Comparison of ENCODE assay signal across 19 mouse cellular contexts in genomic region chr12:112378482-112379243, GRCm38 (mm10).
DNase-seq lines count a peak whose midpoint lies in the region; ATAC-seq and TF ChIP-seq lines count a peak whose summit lies in the region.
"Had no signal": no experiment of that assay in that cellular context is flagged by ENCODE, and none has a peak within 500 bp of the region (broad histone marks: within the 10 kb centered on the region; RNA-seq: fewer than 3 reads in every experiment).

No protein-coding gene starts in this region.

- peaks cover 80% of the 10 kb centered on the region for H3K27me3 ChIP-seq in midbrain, embryonic 10.5 days (ENCODE audit: low read depth, poor library complexity, severe bottlenecking)
- H3K27me3 ChIP-seq in midbrain, postnatal 0 days (ENCODE audit: insufficient read depth, low read length), result no peaks in the 10 kb centered on the region
- 0 out of 2 replicates have a peak, but pooled peaks cover 3% of the 10 kb centered on the region for H3K27me3 ChIP-seq in forebrain, embryonic 13.5 days
- H3K27me3 ChIP-seq in hindbrain, embryonic 14.5 days (ENCODE audit: control insufficient read depth, insufficient read depth, low read length), result no peaks in the 10 kb centered on the region
- H3K27me3 ChIP-seq in midbrain, embryonic 16.5 days (ENCODE audit: control insufficient read depth, insufficient read depth, low read depth, low read length), result no peaks in the 10 kb centered on the region
- H3K27me3 ChIP-seq: lung, embryonic 15.5 days had no signal

- ATAC-seq in midbrain, postnatal 0 days (ENCODE audit: low FRiP score), result no peak
- ATAC-seq in forebrain, embryonic 13.5 days, result peak; percentile 70; the same call in 1 of the 2 replicates
- 0 out of 2 replicates have a peak, but pooled peaks have one; percentile 40 for ATAC-seq in hindbrain, embryonic 14.5 days (ENCODE audit: low FRiP score)
- 0 out of 2 replicates have a peak, but pooled peaks have one; percentile 15 for ATAC-seq in midbrain, embryonic 16.5 days

- no peaks in the 10 kb centered on the region for H3K9me3 ChIP-seq in midbrain, embryonic 10.5 days (replicated peaks)
- no peaks in the 10 kb centered on the region for H3K9me3 ChIP-seq in midbrain, postnatal 0 days (ENCODE audit: low read length)
- 0 out of 2 replicates have a peak, but pooled peaks cover under 1% of the 10 kb centered on the region for H3K9me3 ChIP-seq in forebrain, embryonic 13.5 days (replicated peaks)
- H3K9me3 ChIP-seq in hindbrain, embryonic 14.5 days (ENCODE audit: control insufficient read depth, low read length), result 0 out of 2 replicates have a peak, but pooled peaks cover 1% of the 10 kb centered on the region
- H3K9me3 ChIP-seq in midbrain, embryonic 16.5 days (replicated peaks; ENCODE audit: control insufficient read depth, low read length, poor library complexity, severe bottlenecking), result no peaks in the 10 kb centered on the region
- H3K9me3 ChIP-seq: heart, embryonic 15.5 days; lung, embryonic 15.5 days had no signal

- no peak for TF ChIP-seq CTCF in midbrain, postnatal 0 days (IDR thresholded peaks at IDR 0.05)

- no peak overlapping the region for H3K4me3 ChIP-seq in midbrain, embryonic 10.5 days
- no peak overlapping the region for H3K4me3 ChIP-seq in midbrain, postnatal 0 days (ENCODE audit: low read depth, low read length)
- no peak overlapping the region for H3K4me3 ChIP-seq in forebrain, embryonic 13.5 days
- H3K4me3 ChIP-seq in hindbrain, embryonic 14.5 days (replicated peaks; ENCODE audit: low read length), result no peak overlapping the region
- H3K4me3 ChIP-seq in midbrain, embryonic 16.5 days (ENCODE audit: low read depth, low read length), result no peak overlapping the region
- H3K4me3 ChIP-seq: heart, adult 2 months; heart, embryonic 15.5 days; lung, embryonic 15.5 days had no signal

- peak overlapping the region; percentile 68; the same call in 1 of the 2 replicates for H3K27ac ChIP-seq in midbrain, embryonic 10.5 days (replicated peaks)
- H3K27ac ChIP-seq in midbrain, postnatal 0 days (ENCODE audit: low read depth, low read length), result no peak overlapping the region
- peak overlapping the region; percentile 58 for H3K27ac ChIP-seq in forebrain, embryonic 13.5 days
- H3K27ac ChIP-seq in hindbrain, embryonic 14.5 days, result no peak overlapping the region
- H3K27ac ChIP-seq in midbrain, embryonic 16.5 days (ENCODE audit: low read length), result no peak overlapping the region; the same call in 1 of the 2 replicates
- H3K27ac ChIP-seq: heart, adult 2 months; heart, embryonic 15.5 days; kidney, postnatal 0 days; liver, embryonic 14.5 days; lung, embryonic 15.5 days; macrophage had no signal

- 68% methylated on average over 13 of the region's 13 CpGs for WGBS in midbrain, embryonic 10.5 days
- WGBS in midbrain, postnatal 0 days, result 54% methylated on average over 13 of the region's 13 CpGs
- 30% methylated on average over 13 of the region's 13 CpGs for WGBS in forebrain, embryonic 13.5 days
- 48% methylated on average over 13 of the region's 13 CpGs for WGBS in hindbrain, embryonic 14.5 days
- 54% methylated on average over 13 of the region's 13 CpGs for WGBS in midbrain, embryonic 16.5 days

- no peaks in the 10 kb centered on the region for H3K36me3 ChIP-seq in midbrain, embryonic 10.5 days
- no peaks in the 10 kb centered on the region for H3K36me3 ChIP-seq in midbrain, postnatal 0 days (ENCODE audit: insufficient read depth, low read length)
- no peaks in the 10 kb centered on the region for H3K36me3 ChIP-seq in forebrain, embryonic 13.5 days (ENCODE audit: poor library complexity, severe bottlenecking)
- H3K36me3 ChIP-seq in hindbrain, embryonic 14.5 days (replicated peaks; ENCODE audit: control insufficient read depth, insufficient read depth), result no peaks in the 10 kb centered on the region
- H3K36me3 ChIP-seq in midbrain, embryonic 16.5 days (ENCODE audit: control insufficient read depth, insufficient read depth, low read length), result no peaks in the 10 kb centered on the region
- H3K36me3 ChIP-seq: heart, embryonic 15.5 days; lung, embryonic 15.5 days had no signal

- no peak overlapping the region for H3K9ac ChIP-seq in midbrain, postnatal 0 days (replicated peaks; ENCODE audit: low read length, poor library complexity, severe bottlenecking)
- no peak overlapping the region for H3K9ac ChIP-seq in forebrain, embryonic 13.5 days
- no peak overlapping the region for H3K9ac ChIP-seq in hindbrain, embryonic 14.5 days
- no peak overlapping the region for H3K9ac ChIP-seq in midbrain, embryonic 16.5 days (ENCODE audit: low read depth, low read length)
- H3K9ac ChIP-seq: heart, embryonic 15.5 days; liver, embryonic 14.5 days; lung, embryonic 15.5 days had no signal

- peaks cover 18% of the 10 kb centered on the region for H3K4me1 ChIP-seq in midbrain, embryonic 10.5 days
- no peaks in the 10 kb centered on the region for H3K4me1 ChIP-seq in midbrain, postnatal 0 days (ENCODE audit: insufficient read depth, low read length)
- peaks cover 39% of the 10 kb centered on the region for H3K4me1 ChIP-seq in forebrain, embryonic 13.5 days
- H3K4me1 ChIP-seq in hindbrain, embryonic 14.5 days (replicated peaks; ENCODE audit: control insufficient read depth, insufficient read depth, low read length), result no peaks in the 10 kb centered on the region
- peaks cover 8% of the 10 kb centered on the region; the same call in 1 of the 2 replicates for H3K4me1 ChIP-seq in midbrain, embryonic 16.5 days (ENCODE audit: control insufficient read depth, insufficient read depth, low read length)
- H3K4me1 ChIP-seq: heart, embryonic 15.5 days; lung, embryonic 15.5 days had no signal

- no peak for DNase-seq in midbrain, embryonic 10.5 days (ENCODE audit: low spot score)
- DNase-seq in midbrain, postnatal 0 days (ENCODE audit: low spot score), result no peak
- no peak for DNase-seq in hindbrain, embryonic 14.5 days (ENCODE audit: low spot score)
- DNase-seq in adrenal gland, postnatal 14 days, result no peak
- DNase-seq in frontal cortex, postnatal 36 days (ENCODE audit: low spot score in 2 of 2), result no peak
- DNase-seq: B cell, adult 2 months; cerebellum, adult 8-10 months; gastrocnemius, postnatal 14 days; heart, adult 2 months; kidney, adult 18-20 months; right cerebral cortex, postnatal 14 days; thymus, postnatal 4 days had no signal

- H3K4me2 ChIP-seq in midbrain, postnatal 0 days (ENCODE audit: low read depth, low read length, poor library complexity, severe bottlenecking), result no peak overlapping the region
- H3K4me2 ChIP-seq in forebrain, embryonic 13.5 days, result no peak overlapping the region
- no peak overlapping the region for H3K4me2 ChIP-seq in hindbrain, embryonic 14.5 days (replicated peaks)
- H3K4me2 ChIP-seq in midbrain, embryonic 16.5 days (ENCODE audit: low read length), result no peak overlapping the region
- H3K4me2 ChIP-seq: heart, embryonic 15.5 days; lung, embryonic 15.5 days had no signal

Comparison
In these comparisons a context has a peak if more than half of its experiments do, and no peak if none do; other contexts are left out.
1. H3K27ac ChIP-seq: peak in midbrain, embryonic 10.5 days (single experiment) and forebrain, embryonic 13.5 days (single experiment); none in midbrain, postnatal 0 days (single experiment), hindbrain, embryonic 14.5 days (single experiment) and midbrain, embryonic 16.5 days (single experiment).